8 mouse cellular contexts compared by ENCODE assay signal in genomic region chr8:46151202-46152062, GRCm38 (mm10). TPM values are rescaled to one million over a fixed set of nuclear protein-coding genes. Genes with fewer than 3 reads are reported as not detected.
DNase-seq lines count a peak whose midpoint lies in the region; ATAC-seq and TF ChIP-seq lines count a peak whose summit lies in the region.

TSS of gene Cfap97 (plus strand) at chr8:46151771.

- DNase-seq in 3134 (ENCODE audit: extremely low read depth, insufficient read length, low spot score), result peak; percentile 73
- peak; percentile 35 for DNase-seq in adipocyte (ENCODE audit: low spot score)
- peak; percentile 23 for DNase-seq in embryo, embryonic 11.5 days (ENCODE audit: low read depth, low spot score)
- DNase-seq in heart, adult 11 months, result peak; percentile 94
- no peak for DNase-seq in liver, adult 2 months (ENCODE audit: extremely low read depth, low read depth, low spot score)

- H3ac ChIP-seq in myocyte (ENCODE audit: control insufficient read depth, insufficient read length), result peak within 1 kb of the TSS; percentile 98

- ATAC-seq in intestine, postnatal 0 days, result peak; percentile 66
- ATAC-seq in stomach, embryonic 15.5 days (ENCODE audit: insufficient read depth, low FRiP score, low read depth), result peak; percentile 70

- no peak for TF ChIP-seq POLR2A in liver, adult 2 months (IDR thresholded peaks at IDR 0.05; ENCODE audit: extremely low read depth, insufficient read depth, low read length)
- TF ChIP-seq POLR2A in myocyte (IDR thresholded peaks at IDR 0.05; ENCODE audit: insufficient read length, low read depth), result no peak

- H3K27me3 ChIP-seq in intestine, postnatal 0 days (replicated peaks; ENCODE audit: control insufficient read depth, insufficient read depth, low read length), result no peaks in the 10 kb centered on the region
- no peaks in the 10 kb centered on the region for H3K27me3 ChIP-seq in liver, adult 2 months (ENCODE audit: control insufficient read depth, insufficient read depth, low read length)
- no peaks in the 10 kb centered on the region for H3K27me3 ChIP-seq in myocyte (ENCODE audit: control insufficient read depth, insufficient read depth, insufficient read length)
- H3K27me3 ChIP-seq in stomach, embryonic 15.5 days (replicated peaks), result no peaks in the 10 kb centered on the region

- no peaks in the 10 kb centered on the region for H3K9me3 ChIP-seq in intestine, postnatal 0 days (ENCODE audit: control insufficient read depth)
- H3K9me3 ChIP-seq in stomach, embryonic 15.5 days, result no peaks in the 10 kb centered on the region

- peak within 1 kb of the TSS; percentile 93 for H3K9ac ChIP-seq in intestine, postnatal 0 days (ENCODE audit: low read depth, low read length)
- H3K9ac ChIP-seq in liver, adult 2 months (ENCODE audit: low read depth, low read length), result peak within 1 kb of the TSS; percentile 92
- peak within 1 kb of the TSS; percentile 58 for H3K9ac ChIP-seq in stomach, embryonic 15.5 days

- peak within 1 kb of the TSS; percentile 93 for H3K4me2 ChIP-seq in intestine, postnatal 0 days (replicated peaks; ENCODE audit: low read depth)
- H3K4me2 ChIP-seq in myocyte (ENCODE audit: low read depth), result peak within 1 kb of the TSS; percentile 92
- H3K4me2 ChIP-seq in stomach, embryonic 15.5 days, result peak within 1 kb of the TSS; percentile 97

- WGBS in intestine, postnatal 0 days, result 1% methylated on average over 55 of the region's 75 CpGs
- 3% methylated on average over 75 of the region's 75 CpGs for WGBS in liver, adult 2 months
- WGBS in stomach, embryonic 15.5 days, result 2% methylated on average over 75 of the region's 75 CpGs

- H3K79me2 ChIP-seq in liver, adult 2 months (ENCODE audit: control insufficient read depth, insufficient read depth, low read length), result peaks cover 19% of the 10 kb centered on the region
- H3K79me2 ChIP-seq in myocyte (ENCODE audit: control insufficient read depth, insufficient read depth), result peaks cover 21% of the 10 kb centered on the region

- no peaks in the 10 kb centered on the region for H3K4me1 ChIP-seq in intestine, postnatal 0 days (replicated peaks; ENCODE audit: control insufficient read depth, insufficient read depth, low read length)
- peaks cover 4% of the 10 kb centered on the region; the same call in 1 of the 2 replicates for H3K4me1 ChIP-seq in liver, adult 2 months (ENCODE audit: control insufficient read depth, insufficient read depth, low read length)
- H3K4me1 ChIP-seq in stomach, embryonic 15.5 days, result peaks cover 9% of the 10 kb centered on the region; the same call in 1 of the 2 replicates

- H3K27ac ChIP-seq in intestine, postnatal 0 days (ENCODE audit: low read depth, low read length), result peak within 1 kb of the TSS; percentile 81
- H3K27ac ChIP-seq in liver, adult 2 months (replicated peaks; ENCODE audit: insufficient read depth, low read depth, low read length), result peak within 1 kb of the TSS; percentile 69
- no peak within 1 kb of the TSS for H3K27ac ChIP-seq in stomach, embryonic 15.5 days

- no peaks in the 10 kb centered on the region for H3K36me3 ChIP-seq in intestine, postnatal 0 days (ENCODE audit: control insufficient read depth, insufficient read depth)
- no peaks in the 10 kb centered on the region for H3K36me3 ChIP-seq in liver, adult 2 months (ENCODE audit: control insufficient read depth, insufficient read depth, low read length)
- no peaks in the 10 kb centered on the region for H3K36me3 ChIP-seq in myocyte (ENCODE audit: control insufficient read depth, insufficient read depth)
- no peaks in the 10 kb centered on the region for H3K36me3 ChIP-seq in stomach, embryonic 15.5 days

- TF ChIP-seq CTCF in intestine, postnatal 0 days (IDR thresholded peaks at IDR 0.05; ENCODE audit: low read depth), result 0 out of 2 replicates have a peak, but pooled peaks have one; percentile 6
- TF ChIP-seq CTCF in liver, adult 2 months (IDR thresholded peaks at IDR 0.05; ENCODE audit: low read depth, low read length), result no peak

- peak within 1 kb of the TSS; percentile 83 for H3K4me3 ChIP-seq in intestine, postnatal 0 days (ENCODE audit: low read depth, low read length)
- peak within 1 kb of the TSS; percentile 84 for H3K4me3 ChIP-seq in liver, adult 2 months (ENCODE audit: insufficient read depth, low read depth, low read length)
- H3K4me3 ChIP-seq in myocyte, result peak within 1 kb of the TSS; percentile 31
- peak within 1 kb of the TSS; percentile 80 for H3K4me3 ChIP-seq in stomach, embryonic 15.5 days (replicated peaks)

TF ChIP-seq in myocyte, 11 proteins besides CTCF, POLR2A, EP300 and RAD21:
- TF ChIP-seq MYOG (IDR thresholded peaks at IDR 0.05; ENCODE audit: control insufficient read depth in 1 of 3, insufficient read depth in 1 of 3, insufficient read length in 2 of 3, low read depth in 2 of 3) (no peak), CEBPB (IDR thresholded peaks at IDR 0.05; ENCODE audit: insufficient read depth, poor library complexity, severe bottlenecking) (no peak), TCF3 (IDR thresholded peaks at IDR 0.05; ENCODE audit: insufficient read length, low read depth) (no peak), POLR2AphosphoS2 (IDR thresholded peaks at IDR 0.05; ENCODE audit: insufficient read length, low read depth) (no peak), MYOD1 (IDR thresholded peaks at IDR 0.05; ENCODE audit: control insufficient read depth in 1 of 3, insufficient read length in 2 of 3, low read depth in 2 of 3) (no peak), E2F4 (IDR thresholded peaks at IDR 0.05; ENCODE audit: insufficient read depth) (no peak), TCF12 (IDR thresholded peaks at IDR 0.05; ENCODE audit: insufficient read depth, poor library complexity, severe bottlenecking) (no peak)

RNA-seq across cellular contexts. Expression of gene Cfap97, which starts in this region (rescaled TPM):
- 15.2 and 17.1 TPM in 2 replicates for polyA plus RNA-seq in intestine, postnatal 0 days (2015; fragmentation: Nextera tagmentation; extraction: Ambion mirVana)
- total RNA-seq in liver, adult 2 months (2014; rRNA removed), result 8.7 and 10.1 TPM in 2 replicates
- polyA plus RNA-seq in liver, adult 2 months (2012; rRNA removed), result 3.0 and 3.4 TPM in 2 replicates
- 2.9 TPM for polyA plus RNA-seq in myocyte (2012; fragmentation: generic; extraction: Trizol)
- polyA plus RNA-seq in stomach, embryonic 15.5 days (2015; fragmentation: Nextera tagmentation; extraction: Ambion mirVana), result 21.4 and 27.4 TPM in 2 replicates

Comparison
In these comparisons a context has a peak if more than half of its experiments do, and no peak if none do; other contexts are left out.
1. H3K4me3 ChIP-seq: peak in every context shown above with its lines; median percentile 84 in liver, adult 2 months; 83 in intestine, postnatal 0 days; 80 in stomach, embryonic 15.5 days; 31 in myocyte.